Mouse (Mus musculus) forelimb bud, embryonic 11.5 days (tissue): ENCODE data around the gene Treml2.
"Not testable (repeated sequence)": the region's sequence is repeated elsewhere in the genome, so short reads cannot be mapped to it uniquely, and the experiment has no call there.

Experiments
- DNase-seq: peaks from one replicate; pipeline ENCODE4 v3.0.0-alpha.2; 2012; ENCODE audit warnings: low read depth, low spot score

Treml2 gene

GRCm38 (mm10) chr17:48293500-48294194 is 5.7 kb upstream of the Treml2 start:
- DNase-seq = no peak

GRCm38 (mm10) chr17:48299756-48300155 is 458 bp downstream of the Treml2 start:
- no peak for DNase-seq

GRCm38 (mm10) chr17:48300199-48300598 is 901 bp downstream of the Treml2 start:
- DNase-seq = no peak

GRCm38 (mm10) chr17:48300861-48301260 is 1.6 kb downstream of the Treml2 start:
- no peak for DNase-seq

GRCm38 (mm10) chr17:48301792-48302191 is 2.5 kb downstream of the Treml2 start:
- no peak for DNase-seq

- DNase-seq = no peak
These were observed 12.8 kb downstream of the Treml2 start for GRCm38 (mm10) chr17:48312124-48312523.

GRCm38 (mm10) chr17:48315905-48316579 is 16.7 kb downstream of the Treml2 start, which contains the start of gene B430306N03Rik:
B430306N03Rik (plus strand) TSS chr17:48316141.
- not testable (repeated sequence) for DNase-seq

- no peak for DNase-seq
These were observed 19.4 kb downstream of the Treml2 start for GRCm38 (mm10) chr17:48318686-48319085.

- DNase-seq = no peak
These were observed 22.0 kb downstream of the Treml2 start for GRCm38 (mm10) chr17:48321279-48321678.

GRCm38 (mm10) chr17:48323236-48323635 is 23.9 kb downstream of the Treml2 start:
- DNase-seq = no peak

GRCm38 (mm10) chr17:48324258-48324657 is 25.0 kb downstream of the Treml2 start:
- no peak for DNase-seq

- no peak for DNase-seq
These were observed 25.8 kb downstream of the Treml2 start for GRCm38 (mm10) chr17:48325093-48325492.

GRCm38 (mm10) chr17:48325638-48326037 is 26.3 kb downstream of the Treml2 start:
- DNase-seq = no peak

GRCm38 (mm10) chr17:48326656-48327055 is 27.4 kb downstream of the Treml2 start:
- no peak for DNase-seq

- no peak for DNase-seq
These were observed 33.2 kb downstream of the Treml2 start for GRCm38 (mm10) chr17:48332524-48332923.

GRCm38 (mm10) chr17:48334186-48334585 is 34.9 kb downstream of the Treml2 start:
- no peak for DNase-seq

GRCm38 (mm10) chr17:48336857-48337256 is 37.6 kb downstream of the Treml2 start:
- DNase-seq = peak; percentile 67

- no peak for DNase-seq
These were observed 41.0 kb downstream of the Treml2 start for GRCm38 (mm10) chr17:48340267-48340666.

GRCm38 (mm10) chr17:48341947-48342346 is 42.6 kb downstream of the Treml2 start:
- DNase-seq = no peak

GRCm38 (mm10) chr17:48343065-48343464 is 43.8 kb downstream of the Treml2 start:
- DNase-seq = no peak

- DNase-seq = no peak
These were observed 46.5 kb downstream of the Treml2 start for GRCm38 (mm10) chr17:48345824-48346223.

GRCm38 (mm10) chr17:48346231-48346630 is 46.9 kb downstream of the Treml2 start, which contains the start of gene Trem2:
Trem2 (plus strand) TSS chr17:48346401.
- no peak for DNase-seq

- no peak for DNase-seq
These were observed 47.5 kb downstream of the Treml2 start for GRCm38 (mm10) chr17:48346834-48347233.
